Mouse (Mus musculus): Measurements from ENCODE around the gene Pycr1. TPM values are rescaled to one million over a fixed set of nuclear protein-coding genes. Genes with fewer than 3 reads are reported as not detected.

Gene Pycr1
- polyA plus RNA-seq, 1 experiment from 2014 or later = 45.6 TPM

DNA sequence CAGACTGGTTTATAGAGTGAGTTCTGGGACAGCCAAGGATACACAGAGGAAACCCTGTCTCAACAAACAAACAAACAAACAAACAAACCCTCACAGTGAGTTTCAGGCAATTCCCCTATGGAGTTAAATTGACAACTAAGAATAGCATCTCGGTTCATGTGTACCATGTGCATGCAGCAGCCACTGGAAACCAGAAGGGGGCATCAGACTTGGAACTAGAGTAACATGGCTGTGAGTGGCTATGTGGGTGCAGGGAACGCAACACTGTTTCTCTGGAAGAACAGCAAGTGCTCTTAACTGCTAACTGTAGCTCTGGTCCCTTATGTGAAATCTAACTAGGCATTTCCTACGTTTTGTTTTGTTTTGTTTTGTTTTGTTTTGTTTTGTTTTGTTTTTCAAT is 8.3 kb upstream of the Pycr1 start:
- no peaks in the 10 kb centered on the region for H3K36me3 ChIP-seq
- WGBS = 68% methylated on average over 3 of the region's 3 CpGs
- no peaks in the 10 kb centered on the region for H3K9me3 ChIP-seq
- ATAC-seq (ENCODE audit: low FRiP score, low read depth) = no peak
- H3K4me3 ChIP-seq = no peak overlapping the region
- H3K4me1 ChIP-seq = peaks cover 9% of the 10 kb centered on the region
- no peak overlapping the region for H3K4me2 ChIP-seq (replicated peaks)
- peaks cover 14% of the 10 kb centered on the region for H3K27me3 ChIP-seq
- no peak overlapping the region for H3K9ac ChIP-seq
- H3K27ac ChIP-seq = no peak overlapping the region

DNA sequence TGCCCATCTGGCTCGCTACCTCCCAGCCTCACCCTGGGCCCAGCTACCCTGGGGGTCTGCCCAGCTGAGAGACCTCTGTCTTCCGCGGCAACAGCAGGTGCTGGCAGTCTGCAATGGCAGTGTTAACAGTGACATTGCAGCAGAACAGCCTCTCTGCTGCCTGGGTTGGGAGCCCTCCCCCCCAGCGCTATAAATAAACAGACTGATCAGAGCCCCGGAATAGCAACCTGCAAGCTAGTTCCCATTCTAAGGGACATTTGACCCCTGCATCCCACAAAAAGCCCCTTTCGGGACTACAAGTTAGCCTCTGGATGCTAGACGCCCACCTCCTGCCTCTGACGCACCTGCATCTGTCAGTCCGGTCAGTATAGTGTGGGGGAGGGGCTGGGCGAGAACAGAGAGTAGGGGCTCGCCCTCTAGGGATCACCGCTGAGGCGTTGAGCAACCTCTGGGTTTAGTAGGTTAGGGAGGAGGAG is 4.5 kb upstream of the Pycr1 start, which contains the start of gene Myadml2:
Gene Myadml2, minus strand, starts transcription at position 158 of the 476 bp plus-strand sequence.
- H3K36me3 ChIP-seq = no peaks in the 10 kb centered on the region
- no peak within 1 kb of the TSS for H3K9ac ChIP-seq
- peak within 1 kb of the TSS; percentile 48 for H3K4me2 ChIP-seq (replicated peaks)
- H3K9me3 ChIP-seq = no peaks in the 10 kb centered on the region
- no peak for ATAC-seq (ENCODE audit: low FRiP score, low read depth)
- H3K4me1 ChIP-seq = peaks cover 15% of the 10 kb centered on the region
- H3K4me3 ChIP-seq = peak within 1 kb of the TSS; percentile 8; the same call in 1 of the 2 replicates
- WGBS = 8% methylated on average over 13 of the region's 13 CpGs
- no peak within 1 kb of the TSS for H3K27ac ChIP-seq
- H3K27me3 ChIP-seq = peaks cover 16% of the 10 kb centered on the region

DNA sequence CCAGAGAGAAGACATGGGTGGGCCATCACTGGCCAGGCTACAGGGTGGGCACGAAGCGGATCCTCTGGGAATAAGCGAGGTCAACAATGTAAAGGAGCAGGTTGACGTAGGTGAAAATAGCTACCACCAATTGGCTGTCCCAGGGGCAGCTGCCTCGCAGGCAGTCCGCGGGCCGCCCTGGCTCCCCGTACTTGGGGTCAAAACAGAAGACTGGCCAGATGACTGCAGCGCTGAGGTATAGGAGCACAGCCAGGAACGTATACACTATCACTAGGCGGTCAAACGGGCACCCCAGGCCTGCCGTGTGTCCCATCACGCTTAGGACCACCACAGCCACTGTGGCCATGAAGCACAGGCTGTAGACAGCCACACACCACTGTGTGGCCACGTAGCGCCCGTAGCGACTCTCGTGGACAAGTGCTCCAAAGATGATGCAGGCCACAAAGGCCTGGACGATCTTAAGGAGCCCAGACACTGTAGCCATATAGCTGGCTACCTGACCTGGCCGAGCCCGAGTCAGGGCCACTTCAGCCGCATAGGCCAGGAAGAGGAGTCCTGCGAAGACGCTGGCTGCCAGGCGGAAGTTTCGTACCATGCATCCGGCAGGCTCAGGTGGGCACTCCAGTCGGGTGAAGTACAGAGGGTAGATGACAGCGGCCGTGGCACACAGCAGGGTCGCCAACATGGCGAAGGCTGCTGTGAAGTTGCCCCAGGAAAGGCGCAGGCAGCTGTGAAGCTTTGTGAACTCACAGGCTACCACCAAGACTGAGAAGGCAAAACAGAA is 3.7 kb upstream of the Pycr1 start:
- Histone ChIP-seq H3K4me2 (replicated peaks) (peak overlapping the region; percentile 48), H3K4me1 (peaks cover 23% of the 10 kb centered on the region), H3K36me3 (no peaks in the 10 kb centered on the region), H3K9me3 (no peaks in the 10 kb centered on the region), H3K27me3 (peaks cover 18% of the 10 kb centered on the region), H3K9ac (no peak overlapping the region), H3K4me3 (no peak overlapping the region), H3K27ac (no peak overlapping the region)
- no peak for ATAC-seq (ENCODE audit: low FRiP score, low read depth)
- WGBS = 78% methylated on average over 35 of the region's 35 CpGs

DNA sequence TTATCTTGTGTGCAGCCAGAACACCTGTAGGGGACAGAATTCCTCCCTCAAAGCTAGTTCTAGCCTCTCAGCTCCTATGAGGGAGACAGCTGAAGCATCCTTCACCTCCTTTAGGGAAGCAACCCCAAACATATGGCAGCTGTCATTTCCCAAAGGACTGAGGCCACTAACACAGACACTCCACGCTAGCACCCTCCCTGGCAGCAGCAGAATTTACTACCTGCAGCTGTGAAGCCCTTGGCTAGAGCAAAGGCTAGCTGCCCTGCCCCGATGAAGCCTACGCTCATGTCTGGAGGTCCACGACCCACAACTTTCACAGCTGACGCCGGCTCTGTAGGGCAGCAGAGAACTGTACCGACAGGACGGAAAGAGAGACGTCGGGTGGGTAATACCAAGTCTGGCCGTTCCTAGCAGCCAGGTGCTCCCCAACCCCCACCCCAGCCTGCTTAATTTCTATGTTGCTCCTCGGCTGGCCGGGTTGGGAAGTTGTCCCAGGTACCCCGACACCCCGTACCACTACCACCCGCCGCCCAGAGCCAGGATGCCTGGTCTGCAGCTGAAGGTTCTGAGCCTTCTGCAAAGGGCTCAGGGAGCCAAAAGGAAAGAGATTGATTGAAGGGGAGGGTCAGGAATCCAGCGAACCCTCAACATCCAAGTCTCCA is 499 bp downstream of the Pycr1 start:
- H3K27me3 ChIP-seq = peaks cover 23% of the 10 kb centered on the region
- H3K9ac ChIP-seq = peak overlapping the region; percentile 78
- ATAC-seq (ENCODE audit: low FRiP score, low read depth) = peak; percentile 60
- H3K4me1 ChIP-seq = peaks cover 30% of the 10 kb centered on the region
- no peaks in the 10 kb centered on the region for H3K9me3 ChIP-seq
- peak overlapping the region; percentile 72 for H3K27ac ChIP-seq
- no peaks in the 10 kb centered on the region for H3K36me3 ChIP-seq
- H3K4me3 ChIP-seq = peak overlapping the region; percentile 55
- peak overlapping the region; percentile 89 for H3K4me2 ChIP-seq (replicated peaks)
- WGBS = under 1% methylated on average over 18 of the region's 18 CpGs

DNA sequence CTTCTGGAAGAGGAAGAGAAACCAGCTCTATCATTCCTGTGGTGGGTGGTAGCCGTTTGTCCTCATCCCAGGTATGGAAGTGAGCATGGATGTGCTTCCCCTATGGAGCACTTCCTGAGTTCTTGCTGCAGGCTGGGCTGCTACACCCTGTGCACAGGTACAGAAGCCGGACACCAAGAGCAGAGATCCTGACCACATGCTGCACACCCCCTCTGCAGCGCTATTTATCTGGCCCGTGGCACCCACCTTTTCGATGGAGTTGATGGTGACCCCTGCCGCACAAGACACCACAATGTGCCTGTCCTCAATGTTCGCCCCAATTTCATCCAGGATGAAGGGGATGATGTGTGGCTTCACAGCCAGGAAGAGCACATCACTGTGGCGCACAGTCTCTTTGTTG is 1.7 kb downstream of the Pycr1 start:
- Histone ChIP-seq H3K9me3 (no peaks in the 10 kb centered on the region), H3K9ac (peak overlapping the region; percentile 78), H3K4me1 (peaks cover 24% of the 10 kb centered on the region), H3K4me3 (peak overlapping the region; percentile 55; the same call in 1 of the 2 replicates), H3K36me3 (no peaks in the 10 kb centered on the region), H3K4me2 (replicated peaks) (peak overlapping the region; percentile 89), H3K27ac (no peak overlapping the region), H3K27me3 (peaks cover 11% of the 10 kb centered on the region)
- no peak for ATAC-seq (ENCODE audit: low FRiP score, low read depth)
- WGBS = 77% methylated on average over 8 of the region's 8 CpGs

DNA sequence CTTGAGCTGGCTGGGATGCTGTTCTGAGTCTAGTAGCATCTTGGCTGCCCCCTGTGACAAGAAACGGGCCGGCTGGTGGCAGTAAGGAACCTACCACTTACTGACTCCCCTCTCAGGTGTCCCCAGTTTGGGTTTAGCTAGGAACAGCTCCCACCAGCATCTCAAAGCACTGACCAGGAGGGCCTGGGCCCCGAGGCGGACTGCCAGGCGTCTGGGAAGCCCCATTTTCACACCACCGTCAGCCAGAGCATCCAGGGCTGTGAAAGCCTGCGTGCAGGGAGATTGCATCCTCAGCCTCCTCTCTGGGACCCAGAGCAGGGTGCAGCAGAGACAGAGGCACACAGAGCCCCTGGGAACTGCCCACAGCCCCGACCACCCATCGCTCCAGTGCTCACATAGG is 2.3 kb downstream of the Pycr1 start:
- no peak for ATAC-seq (ENCODE audit: low FRiP score, low read depth)
- 50% methylated on average over 9 of the region's 9 CpGs for WGBS
- no peaks in the 10 kb centered on the region for H3K36me3 ChIP-seq
- no peak overlapping the region for H3K4me3 ChIP-seq
- no peaks in the 10 kb centered on the region for H3K9me3 ChIP-seq
- 0 out of 2 replicates have a peak overlapping the region, but pooled peaks have one; percentile 3 for H3K4me2 ChIP-seq (replicated peaks)
- H3K4me1 ChIP-seq = peaks cover 24% of the 10 kb centered on the region
- no peak overlapping the region for H3K27ac ChIP-seq
- H3K27me3 ChIP-seq = peaks cover 9% of the 10 kb centered on the region; the same call in 1 of the 2 replicates
- peak overlapping the region; percentile 27 for H3K9ac ChIP-seq

DNA sequence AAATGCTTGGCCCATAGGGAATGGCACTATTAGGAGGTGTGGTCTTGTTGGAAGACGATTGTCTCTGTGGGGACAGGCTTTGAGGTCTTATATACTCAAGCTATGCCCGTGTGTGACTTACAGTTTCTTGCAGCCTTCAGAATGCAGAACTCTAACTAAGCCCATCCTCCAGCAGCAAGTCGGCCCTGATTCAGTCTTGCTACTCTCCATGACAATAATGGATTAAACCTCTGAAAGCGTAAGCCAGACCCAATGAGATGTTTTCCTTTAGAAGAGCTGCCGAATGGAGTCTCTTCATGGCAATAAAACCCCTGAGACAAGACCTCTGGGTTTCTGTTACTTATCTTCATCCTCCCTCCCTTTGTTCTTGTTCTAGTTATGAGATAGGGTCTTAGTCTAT is 8.8 kb downstream of the Pycr1 start:
- no peak overlapping the region for H3K9ac ChIP-seq
- no peak for ATAC-seq (ENCODE audit: low FRiP score, low read depth)
- no peak overlapping the region for H3K27ac ChIP-seq
- peaks cover 31% of the 10 kb centered on the region for H3K4me1 ChIP-seq
- H3K36me3 ChIP-seq = no peaks in the 10 kb centered on the region
- no peak overlapping the region for H3K4me3 ChIP-seq
- 82% methylated on average over 5 of the region's 5 CpGs for WGBS
- no peaks in the 10 kb centered on the region for H3K27me3 ChIP-seq
- H3K9me3 ChIP-seq = no peaks in the 10 kb centered on the region
- no peak overlapping the region for H3K4me2 ChIP-seq (replicated peaks)

DNA sequence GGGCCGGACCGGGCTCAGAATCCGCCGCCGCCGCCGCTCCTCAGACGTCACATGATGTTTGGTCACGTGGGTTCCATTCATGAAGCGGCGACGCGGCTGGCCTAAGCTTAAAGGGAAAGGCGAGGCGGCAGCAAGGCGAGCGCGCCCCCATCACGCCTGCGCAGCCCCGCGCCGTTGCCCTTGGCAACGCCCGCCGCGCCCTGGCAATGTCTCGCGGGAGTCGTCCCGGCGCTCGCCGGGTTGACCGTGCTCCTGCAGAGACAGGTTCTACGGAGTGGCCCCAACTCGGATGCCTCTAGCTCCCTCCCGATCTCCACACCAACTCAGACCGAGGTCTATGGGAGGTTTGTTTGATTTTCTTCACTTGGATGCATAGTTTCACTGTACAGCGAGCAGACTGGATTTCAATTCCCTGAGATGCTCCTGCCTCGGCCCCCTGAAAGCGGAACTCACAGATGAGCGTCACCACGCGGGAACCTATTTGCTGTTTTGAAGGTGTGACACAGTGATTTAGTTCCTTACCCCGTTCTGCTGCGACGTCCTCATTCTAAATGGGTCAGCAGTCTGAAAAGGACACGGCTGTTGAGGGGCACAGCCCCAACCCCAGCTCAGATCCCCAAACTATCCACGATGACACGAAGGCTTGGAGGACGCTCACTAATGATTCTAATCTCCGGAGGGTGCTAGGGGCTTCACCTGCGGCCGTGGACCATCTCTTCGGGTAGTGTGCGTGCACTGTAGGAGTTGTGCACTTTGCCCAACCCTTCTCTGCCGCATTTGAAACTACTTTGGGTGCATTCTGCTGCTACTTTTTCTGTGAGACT is 9.8 kb downstream of the Pycr1 start, which contains the start of gene Mafg:
Gene Mafg, minus strand, starts transcription at position 81 of the 824 bp plus-strand sequence.
- H3K9me3 ChIP-seq = no peaks in the 10 kb centered on the region
- peak within 1 kb of the TSS; percentile 94 for H3K9ac ChIP-seq
- peak within 1 kb of the TSS; percentile 96 for H3K4me3 ChIP-seq
- peaks cover 33% of the 10 kb centered on the region for H3K4me1 ChIP-seq
- no peaks in the 10 kb centered on the region for H3K27me3 ChIP-seq
- ATAC-seq (ENCODE audit: low FRiP score, low read depth) = peak; percentile 92
- peak within 1 kb of the TSS; percentile 86 for H3K27ac ChIP-seq
- H3K36me3 ChIP-seq = peaks cover 11% of the 10 kb centered on the region
- H3K4me2 ChIP-seq (replicated peaks) = peak within 1 kb of the TSS; percentile 85
- 11% methylated on average over 58 of the region's 58 CpGs for WGBS

DNA sequence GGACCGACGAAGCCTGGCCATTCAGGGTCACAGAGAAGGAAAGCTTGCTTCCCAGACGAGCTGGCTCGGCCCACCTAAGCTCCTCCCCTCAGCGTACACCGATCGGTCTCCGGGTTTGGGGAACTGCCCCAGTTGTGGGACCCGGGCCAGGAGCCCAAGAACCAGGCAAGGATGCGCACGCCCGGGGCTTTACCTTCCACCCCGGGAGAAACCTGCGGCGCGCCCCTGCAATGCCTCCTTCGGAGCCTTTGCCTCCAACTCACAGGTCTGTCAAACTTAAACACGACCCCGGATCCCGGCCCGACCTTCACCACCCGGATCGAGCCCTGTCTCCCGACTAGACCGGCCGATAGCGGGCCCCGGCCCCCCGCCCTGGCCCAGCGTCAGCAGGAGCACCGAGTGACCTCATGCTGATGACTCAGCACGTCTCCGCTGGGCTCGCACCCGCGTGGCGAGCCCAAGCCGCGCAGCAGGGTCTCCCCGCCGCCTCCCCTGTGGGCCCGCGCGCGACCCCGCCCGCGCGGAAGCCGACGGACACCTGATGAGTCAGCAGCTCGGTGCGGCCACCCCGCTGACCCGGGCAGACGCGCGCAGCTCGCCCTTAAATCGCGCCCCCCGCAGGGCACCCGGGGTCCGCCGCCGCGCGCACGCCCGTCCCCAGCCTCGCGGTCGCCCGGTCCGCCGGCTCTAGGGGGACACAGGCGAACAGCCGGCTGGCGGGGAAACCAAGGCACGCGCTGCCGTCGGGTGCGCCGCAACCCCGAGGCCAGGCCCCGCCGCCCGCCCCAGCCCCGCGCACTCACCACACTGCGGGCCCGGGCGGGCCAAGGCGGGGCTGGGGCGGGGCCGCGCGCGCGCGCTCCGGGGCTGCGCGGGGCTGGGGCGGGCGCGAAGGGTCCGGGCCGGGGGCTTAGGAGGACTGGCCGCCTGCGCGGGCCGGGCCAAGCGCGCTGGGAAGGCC is 10.7 kb downstream of the Pycr1 start:
- Histone ChIP-seq H3K4me2 (replicated peaks) (peak overlapping the region; percentile 85), H3K4me3 (peak overlapping the region; percentile 96), H3K9ac (peak overlapping the region; percentile 94), H3K4me1 (peaks cover 33% of the 10 kb centered on the region), H3K27me3 (no peaks in the 10 kb centered on the region), H3K27ac (peak overlapping the region; percentile 86), H3K9me3 (no peaks in the 10 kb centered on the region), H3K36me3 (peaks cover 16% of the 10 kb centered on the region)
- peak; percentile 84 for ATAC-seq (ENCODE audit: low FRiP score, low read depth)
- under 1% methylated on average over 111 of the region's 116 CpGs for WGBS

DNA sequence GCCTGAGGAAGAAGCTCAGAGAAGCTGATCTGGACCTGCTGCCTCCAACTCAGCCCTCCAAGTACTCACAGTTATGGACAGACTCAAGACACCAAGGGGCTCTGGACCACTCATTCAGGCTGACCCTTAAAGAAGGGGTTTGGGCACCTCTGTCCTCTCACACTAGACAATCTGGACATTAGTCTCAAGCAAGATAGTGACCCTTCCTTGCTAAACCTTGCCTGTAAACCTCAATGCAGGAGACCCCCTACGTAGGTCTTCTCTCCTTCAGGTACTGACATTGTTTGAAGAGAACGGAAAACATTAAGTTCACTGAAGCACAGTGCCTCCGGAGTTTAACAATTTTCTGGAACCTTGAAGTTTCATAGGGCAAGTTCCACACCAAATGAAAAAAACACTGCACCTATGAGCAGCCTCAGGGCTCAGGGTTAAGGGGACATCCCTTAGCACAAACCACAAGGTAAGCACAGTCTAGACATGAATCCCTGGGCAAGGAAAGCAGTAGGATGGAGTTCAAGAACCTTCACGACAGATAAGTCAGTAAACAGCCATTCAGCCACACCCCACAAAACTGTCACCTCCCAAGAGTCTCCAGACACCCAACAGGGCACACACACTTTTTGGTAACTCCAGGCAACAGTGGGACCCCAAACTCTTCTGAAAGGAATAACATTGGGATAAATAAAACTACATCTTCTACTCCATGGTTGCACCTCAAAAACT is 11.7 kb downstream of the Pycr1 start:
- no peak for ATAC-seq (ENCODE audit: low FRiP score, low read depth)
- Histone ChIP-seq H3K9me3 (no peaks in the 10 kb centered on the region), H3K4me1 (peaks cover 33% of the 10 kb centered on the region), H3K36me3 (peaks cover 26% of the 10 kb centered on the region), H3K4me3 (peak overlapping the region; percentile 96), H3K27me3 (no peaks in the 10 kb centered on the region), H3K9ac (peak overlapping the region; percentile 94), H3K27ac (no peak overlapping the region; the same call in 1 of the 2 replicates), H3K4me2 (replicated peaks) (peak overlapping the region; percentile 85)
- WGBS = 65% methylated on average over 4 of the region's 4 CpGs

Data from limb, embryonic 13.5 days (tissue).